Mouse (Mus musculus) forebrain, postnatal 0 days (tissue): ENCODE results near the gene Rusc2. TPM values are rescaled to one million over a fixed set of nuclear protein-coding genes. Genes with fewer than 3 reads are reported as not detected.

Experiments
- ATAC-seq: fragments of 200-750 bp; cut with Nextera tagmentation; 2 replicates; pipeline ENCODE4 v1.8.0; 2017; ENCODE audit warnings: mild to moderate bottlenecking, moderate library complexity
- DNase-seq: peaks from one replicate; pipeline ENCODE4 v3.0.0-alpha.2; 2015
- H3K27ac ChIP-seq: fragments of 300-500 bp; sonication (generic); 2 replicates; pipeline ENCODE4 v1.5.1; 2014; ENCODE audit warnings: low read depth, mild to moderate bottlenecking, antibody characterized with exemption, low read length, moderate library complexity, mixed read lengths
- H3K27me3 ChIP-seq: fragments of 300-500 bp; sonication (generic); 2 replicates; pipeline ENCODE4 v1.6.1; 2014; ENCODE audit warnings: mild to moderate bottlenecking, low read length, mixed read lengths; ENCODE audit not compliant: insufficient read depth
- H3K36me3 ChIP-seq: fragments of 300-500 bp; sonication (generic); 2 replicates; pipeline ENCODE4 v1.6.1; 2014; ENCODE audit warnings: mild to moderate bottlenecking, moderate library complexity; ENCODE audit not compliant: insufficient read depth
- H3K4me1 ChIP-seq: fragments of 300-500 bp; sonication (generic); 2 replicates; pipeline ENCODE4 v1.6.1; 2014; ENCODE audit warnings: antibody characterized with exemption; ENCODE audit not compliant: insufficient read depth
- H3K4me2 ChIP-seq: fragments of 300-500 bp; sonication (generic); 2 replicates; pipeline ENCODE4 v1.6.1; 2014; ENCODE audit warnings: low read depth, mild to moderate bottlenecking, moderate library complexity
- H3K4me3 ChIP-seq: fragments of 300-500 bp; sonication (generic); 2 replicates; pipeline ENCODE4 v1.5.1; 2014; ENCODE audit warnings: low read depth, low read length, mixed read lengths
- H3K9ac ChIP-seq: fragments of 300-500 bp; sonication (generic); 2 replicates; pipeline ENCODE4 v1.6.1; 2014; ENCODE audit warnings: mild to moderate bottlenecking
- H3K9me3 ChIP-seq: fragments of 300-500 bp; sonication (generic); 2 replicates; pipeline ENCODE4 v1.6.1; 2016; ENCODE audit warnings: low read length
- CTCF ChIP-seq: sonication (generic); IDR thresholded peaks from 2 replicates; pipeline ENCODE4 v1.5.1; 2016; ENCODE audit warnings: antibody characterized with exemption, control low read depth, low read depth
- WGBS: fragments of 180-500 bp; shearing (Covaris S2); extraction: QIAGEN DNeasy Blood & Tissue Kit; methylation state at CpG from one replicate; pipeline ENCODE4 v1.1.7; 2014; 5-methylcytosine and 5-hydroxymethylcytosine counted together
- polyA plus RNA-seq: library from polyadenylated mRNA; unstranded; fragments of >200 nt; fragmentation: Nextera tagmentation; extraction: Ambion mirVana; gene quantifications from 2 replicates; pipeline ENCODE4 v1.2.1, GENCODE M21; 2015
- total RNA-seq: library from RNA; depleted of rRNA; stranded (reverse); fragments of >200 nt; gene quantifications from 2 replicates; pipeline ENCODE4 v1.2.3, GENCODE M21; 2014

The Rusc2 gene
- total and polyA plus RNA-seq, 2 experiments from 2014 or later: 75.8 to 148 TPM

GRCm38 (mm10) chr4:43371406-43371805 is 10.4 kb upstream of the Rusc2 start:
- WGBS: 78% methylated on average over 11 of the region's 11 CpGs

GRCm38 (mm10) chr4:43372155-43372554 is 9.6 kb upstream of the Rusc2 start:
- ATAC-seq: no peak
- Histone ChIP-seq H3K4me3 (no peak overlapping the region), H3K9ac (no peak overlapping the region), H3K4me2 (no peak overlapping the region), H3K27me3 (no peaks in the 10 kb centered on the region), H3K4me1 (no peaks in the 10 kb centered on the region), H3K36me3 (no peaks in the 10 kb centered on the region), H3K27ac (no peak overlapping the region), H3K9me3 (no peaks in the 10 kb centered on the region)
- no peak for TF ChIP-seq CTCF
- 66% methylated on average over 4 of the region's 4 CpGs for WGBS
- no peak for DNase-seq

More at GRCm38 (mm10) chr4:43371406-43371805, 10.4 kb upstream of the Rusc2 start:
- no peak overlapping the region for H3K27ac ChIP-seq
- H3K9me3 ChIP-seq: no peaks in the 10 kb centered on the region
- H3K27me3 ChIP-seq: no peaks in the 10 kb centered on the region
- H3K4me3 ChIP-seq: no peak overlapping the region
- H3K4me1 ChIP-seq: no peaks in the 10 kb centered on the region
- DNase-seq (no peak), ATAC-seq (no peak)
- no peak overlapping the region for H3K9ac ChIP-seq
- no peak for TF ChIP-seq CTCF
- no peak overlapping the region for H3K4me2 ChIP-seq
- H3K36me3 ChIP-seq: no peaks in the 10 kb centered on the region

DNA sequence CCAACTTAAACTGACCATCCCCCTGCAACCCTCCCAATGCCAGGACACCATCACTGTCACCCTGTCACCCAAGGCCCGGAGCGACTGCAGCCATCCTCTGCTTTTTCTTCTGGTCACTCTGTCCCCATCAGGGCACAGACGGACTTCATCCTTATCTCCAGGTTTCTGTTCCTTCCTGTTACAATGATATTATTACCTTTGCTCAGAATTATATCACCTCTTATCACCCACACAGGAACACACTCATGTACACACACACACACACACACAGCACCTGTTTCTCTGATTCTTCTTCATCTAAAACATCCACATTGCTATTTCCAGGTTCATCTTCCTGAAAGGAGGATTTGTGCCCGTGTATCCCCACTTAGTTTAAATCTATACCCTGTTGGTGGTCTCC is 7.5 kb upstream of the Rusc2 start:
- 84% methylated on average over 4 of the region's 4 CpGs for WGBS
- Histone ChIP-seq H3K4me3 (no peak overlapping the region), H3K27me3 (no peaks in the 10 kb centered on the region), H3K27ac (no peak overlapping the region), H3K9ac (no peak overlapping the region), H3K4me2 (no peak overlapping the region), H3K36me3 (no peaks in the 10 kb centered on the region), H3K4me1 (no peaks in the 10 kb centered on the region), H3K9me3 (no peaks in the 10 kb centered on the region)
- ATAC-seq (no peak), DNase-seq (no peak)
- TF ChIP-seq CTCF: no peak

DNA sequence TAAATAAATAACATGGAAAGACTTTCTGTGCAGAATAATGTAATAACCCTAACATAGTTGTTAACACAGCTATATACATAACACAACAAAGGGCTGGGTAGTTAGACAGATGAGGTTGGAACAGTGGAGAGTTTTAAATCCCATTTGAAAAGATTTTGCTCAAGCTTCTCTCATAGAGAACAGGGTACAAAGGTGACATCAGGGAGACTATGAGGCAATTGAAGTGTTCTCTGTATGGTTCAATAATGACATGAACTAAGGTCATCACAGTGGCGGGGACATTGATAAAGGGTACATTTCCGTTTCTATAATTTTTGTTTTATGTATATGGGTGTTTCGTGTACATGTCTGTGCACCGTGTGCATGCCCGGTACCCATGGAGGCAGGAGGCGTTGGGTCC is 2.2 kb upstream of the Rusc2 start:
- no peak for DNase-seq
- H3K36me3 ChIP-seq: no peaks in the 10 kb centered on the region
- no peaks in the 10 kb centered on the region for H3K9me3 ChIP-seq
- WGBS: 90% methylated on average over 6 of the region's 6 CpGs
- no peaks in the 10 kb centered on the region for H3K27me3 ChIP-seq
- no peak overlapping the region for H3K4me2 ChIP-seq
- peaks cover 16% of the 10 kb centered on the region for H3K4me1 ChIP-seq
- no peak for TF ChIP-seq CTCF
- H3K4me3 ChIP-seq: no peak overlapping the region
- H3K9ac ChIP-seq: no peak overlapping the region
- H3K27ac ChIP-seq: no peak overlapping the region
- ATAC-seq: no peak

GRCm38 (mm10) chr4:43380951-43381350 is 828 bp upstream of the Rusc2 start:
- Histone ChIP-seq H3K9me3 (no peaks in the 10 kb centered on the region), H3K36me3 (no peaks in the 10 kb centered on the region), H3K27ac (no peak overlapping the region), H3K9ac (peak overlapping the region; percentile 83), H3K4me2 (peak overlapping the region; percentile 87), H3K4me3 (peak overlapping the region; percentile 76), H3K27me3 (no peaks in the 10 kb centered on the region), H3K4me1 (peaks cover 16% of the 10 kb centered on the region)
- no peak for ATAC-seq
- DNase-seq: no peak
- TF ChIP-seq CTCF: no peak
- WGBS: 50% methylated on average over 10 of the region's 10 CpGs

DNA sequence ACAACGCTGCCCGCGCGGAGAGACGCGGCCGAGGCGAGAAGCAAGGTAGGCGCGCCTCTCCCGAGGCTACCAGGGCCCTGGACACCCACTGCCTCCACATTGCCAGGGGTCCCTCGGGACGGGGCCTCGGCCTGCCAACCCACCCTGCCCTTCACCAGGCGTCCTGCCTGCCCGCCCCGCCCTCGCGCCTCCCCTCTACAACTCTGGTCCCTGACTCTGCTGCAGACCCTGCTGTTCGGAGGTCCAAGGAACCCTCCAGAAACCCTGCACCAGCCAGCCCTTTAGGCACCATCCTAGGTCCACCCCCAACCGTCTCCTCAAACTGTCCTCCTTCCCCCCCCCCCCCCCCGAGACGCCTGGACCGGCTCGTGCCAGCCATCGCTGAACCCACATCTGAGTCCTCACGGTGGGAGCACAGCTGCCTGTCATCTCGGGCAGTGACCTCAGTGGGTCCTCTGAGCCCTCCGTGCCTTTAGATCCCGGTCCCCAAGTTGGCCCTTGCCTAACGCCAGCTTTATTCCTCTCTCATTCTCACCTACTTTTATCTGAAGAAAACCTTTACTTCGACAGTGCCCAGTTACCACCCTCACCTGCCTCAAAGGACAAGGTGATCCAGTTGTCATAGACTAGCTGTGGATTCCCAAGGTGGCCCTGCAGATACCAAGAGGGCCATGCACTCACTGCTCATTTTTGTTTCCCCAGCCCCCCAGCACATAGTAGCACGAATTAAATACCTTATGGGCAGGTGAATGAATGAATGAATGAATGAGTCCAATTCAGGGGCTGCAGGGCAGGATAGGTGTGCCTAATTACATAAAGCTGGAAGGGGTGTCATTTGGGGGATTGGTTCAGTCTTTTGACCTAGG is 609 bp downstream of the Rusc2 start:
- H3K9me3 ChIP-seq: no peaks in the 10 kb centered on the region
- no peak for TF ChIP-seq CTCF
- H3K27ac ChIP-seq: peak overlapping the region; percentile 76
- DNase-seq: peak; percentile 14
- H3K4me1 ChIP-seq: peaks cover 16% of the 10 kb centered on the region
- H3K4me2 ChIP-seq: peak overlapping the region; percentile 87
- H3K4me3 ChIP-seq: peak overlapping the region; percentile 76
- 5% methylated on average over 24 of the region's 33 CpGs for WGBS
- no peaks in the 10 kb centered on the region for H3K27me3 ChIP-seq
- H3K9ac ChIP-seq: peak overlapping the region; percentile 83
- ATAC-seq: peak; percentile 63
- H3K36me3 ChIP-seq: no peaks in the 10 kb centered on the region

DNA sequence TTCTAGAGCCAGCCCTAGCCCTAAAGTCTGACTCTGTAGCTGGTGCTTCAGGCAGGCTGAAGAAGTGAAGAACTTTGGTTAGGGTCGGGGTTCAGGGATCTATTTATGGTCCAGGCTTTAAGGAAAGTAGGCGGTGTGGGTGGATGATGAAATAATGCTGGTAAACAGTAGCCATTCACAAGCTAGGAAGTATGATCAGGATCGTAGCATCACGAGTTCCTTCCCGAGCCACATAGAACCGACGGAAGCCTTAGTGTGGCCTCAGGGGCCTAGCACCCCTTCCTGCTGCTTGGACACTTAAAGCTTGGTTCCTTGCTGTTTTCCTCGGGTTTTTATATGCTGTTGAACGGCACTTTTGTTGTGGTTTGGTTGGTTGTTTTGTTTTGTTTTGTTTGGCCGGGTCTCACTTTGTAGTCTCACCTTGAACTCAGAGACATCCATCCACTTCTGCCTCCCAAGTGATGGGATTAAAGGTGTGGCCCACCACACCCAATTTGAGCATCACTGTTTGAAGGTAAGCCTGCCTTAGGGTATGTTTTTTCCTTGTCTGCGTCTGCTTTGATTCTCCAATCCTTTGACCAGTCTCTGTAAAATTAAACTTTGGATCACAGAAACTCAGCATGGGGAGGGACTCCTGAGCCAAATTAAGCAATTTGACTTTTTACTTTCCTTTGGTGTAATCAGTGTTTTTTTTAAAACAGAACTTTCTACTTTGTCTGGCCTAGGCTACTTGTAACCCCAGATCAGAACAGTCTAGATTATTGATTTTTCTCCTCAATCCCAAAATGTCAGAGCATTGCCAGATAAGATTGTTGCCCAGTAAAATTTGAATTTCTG is 1.7 kb downstream of the Rusc2 start:
- Histone ChIP-seq H3K4me3 (peak overlapping the region; percentile 76; the same call in 1 of the 2 replicates), H3K27me3 (no peaks in the 10 kb centered on the region), H3K4me2 (peak overlapping the region; percentile 87), H3K9me3 (no peaks in the 10 kb centered on the region), H3K36me3 (no peaks in the 10 kb centered on the region), H3K4me1 (peaks cover 16% of the 10 kb centered on the region), H3K9ac (no peak overlapping the region), H3K27ac (no peak overlapping the region)
- DNase-seq (no peak), ATAC-seq (no peak)
- no peak for TF ChIP-seq CTCF
- WGBS: 68% methylated on average over 11 of the region's 11 CpGs
